Comparison of ENCODE assay signal across 20 mouse cellular contexts in the genomic region with DNA sequence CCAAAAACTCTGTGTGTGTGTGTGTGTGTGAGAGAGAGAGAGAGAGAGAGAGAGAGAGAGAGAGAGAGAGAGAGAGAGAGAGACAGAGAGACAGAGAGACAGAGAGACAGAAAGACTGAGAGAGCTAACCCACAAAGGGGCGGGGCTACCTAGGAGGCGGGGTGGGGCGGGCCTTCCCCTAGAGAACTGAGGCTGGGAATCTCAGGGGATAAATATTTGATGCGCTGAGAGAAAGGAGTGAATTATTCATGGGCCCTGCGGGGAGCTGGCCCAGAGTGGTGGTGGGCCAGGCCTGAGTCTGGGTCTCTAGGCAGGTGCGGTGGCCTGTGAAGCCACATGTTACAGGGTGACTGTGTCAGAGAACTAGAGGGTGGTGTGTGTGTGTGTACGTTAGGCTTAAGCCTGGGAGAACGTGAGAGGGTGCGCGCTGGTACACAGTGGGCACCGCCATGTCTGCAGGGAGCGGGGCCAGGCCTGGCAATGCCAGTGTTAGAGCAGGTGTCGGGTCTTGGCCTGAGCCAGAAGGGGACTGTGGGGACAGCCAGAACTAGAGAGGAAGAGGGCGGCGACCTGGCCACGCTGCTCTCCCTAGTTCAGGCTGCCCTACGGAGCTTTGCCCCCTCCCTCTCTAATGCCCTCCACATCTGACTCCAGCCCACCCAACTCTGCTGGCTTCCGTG. TPM values are rescaled to one million over a fixed set of nuclear protein-coding genes. Genes with fewer than 3 reads are reported as not detected.
DNase-seq lines count a peak whose midpoint lies in the region; ATAC-seq and TF ChIP-seq lines count a peak whose summit lies in the region.
"Had no signal": no experiment of that assay in that cellular context is flagged by ENCODE, and none has a peak within 500 bp of the region (broad histone marks: within the 10 kb centered on the region; RNA-seq: fewer than 3 reads in every experiment).

No protein-coding gene starts in this region.

- ATAC-seq in hindbrain, embryonic 12.5 days (ENCODE audit: low FRiP score): no peak
- ATAC-seq in midbrain, embryonic 13.5 days: peak; percentile 44; the same call in 1 of the 2 replicates
- ATAC-seq: forebrain, embryonic 15.5 days; intestine, embryonic 16.5 days had no signal

- 4% methylated on average over 18 of the region's 18 CpGs for WGBS in hindbrain, embryonic 10.5 days
- WGBS in hindbrain, embryonic 12.5 days: 5% methylated on average over 18 of the region's 18 CpGs
- WGBS in midbrain, embryonic 13.5 days: 4% methylated on average over 18 of the region's 18 CpGs

- peaks cover 100% of the 10 kb centered on the region for H3K27me3 ChIP-seq in hindbrain, embryonic 10.5 days (ENCODE audit: insufficient read depth, poor library complexity, severe bottlenecking)
- peaks cover 100% of the 10 kb centered on the region for H3K27me3 ChIP-seq in hindbrain, embryonic 12.5 days
- peaks cover 100% of the 10 kb centered on the region for H3K27me3 ChIP-seq in midbrain, embryonic 13.5 days

- H3K9me3 ChIP-seq in hindbrain, embryonic 10.5 days: no peaks in the 10 kb centered on the region
- no peaks in the 10 kb centered on the region for H3K9me3 ChIP-seq in hindbrain, embryonic 12.5 days (replicated peaks)
- no peaks in the 10 kb centered on the region for H3K9me3 ChIP-seq in midbrain, embryonic 13.5 days
- H3K9me3 ChIP-seq: forebrain, embryonic 15.5 days; G1E; limb, embryonic 12.5 days had no signal

- TF ChIP-seq CTCF in layer of hippocampus, adult 2 months (conservative IDR thresholded peaks at IDR 0.05): no peak

- no peak overlapping the region for H3K9ac ChIP-seq in hindbrain, embryonic 12.5 days
- no peak overlapping the region for H3K9ac ChIP-seq in midbrain, embryonic 13.5 days (replicated peaks)
- H3K9ac ChIP-seq: forebrain, embryonic 15.5 days; limb, embryonic 12.5 days had no signal

- H3K4me2 ChIP-seq in hindbrain, embryonic 12.5 days (replicated peaks): no peak overlapping the region
- no peak overlapping the region for H3K4me2 ChIP-seq in midbrain, embryonic 13.5 days (replicated peaks)
- H3K4me2 ChIP-seq: forebrain, embryonic 15.5 days; limb, embryonic 12.5 days had no signal

- H3K27ac ChIP-seq in hindbrain, embryonic 10.5 days: peak overlapping the region; percentile 16; the same call in 1 of the 2 replicates
- no peak overlapping the region for H3K27ac ChIP-seq in hindbrain, embryonic 12.5 days
- H3K27ac ChIP-seq in midbrain, embryonic 13.5 days: no peak overlapping the region
- H3K27ac ChIP-seq in layer of hippocampus, adult 2 months: no peak overlapping the region
- H3K27ac ChIP-seq: forebrain, embryonic 15.5 days; limb, embryonic 12.5 days had no signal

- peaks cover 51% of the 10 kb centered on the region for H3K4me1 ChIP-seq in hindbrain, embryonic 10.5 days (replicated peaks)
- peaks cover 30% of the 10 kb centered on the region for H3K4me1 ChIP-seq in hindbrain, embryonic 12.5 days
- H3K4me1 ChIP-seq in midbrain, embryonic 13.5 days (replicated peaks): peaks cover 40% of the 10 kb centered on the region

- H3K36me3 ChIP-seq in hindbrain, embryonic 10.5 days: no peaks in the 10 kb centered on the region
- no peaks in the 10 kb centered on the region for H3K36me3 ChIP-seq in hindbrain, embryonic 12.5 days
- no peaks in the 10 kb centered on the region for H3K36me3 ChIP-seq in midbrain, embryonic 13.5 days
- H3K36me3 ChIP-seq: forebrain, embryonic 15.5 days; G1E; limb, embryonic 12.5 days had no signal

- DNase-seq in hindbrain, embryonic 10.5 days (ENCODE audit: low spot score): peak; percentile 31
- DNase-seq in R1 (ENCODE audit: low read depth, low spot score): peak; percentile 75
- peak; percentile 78 for DNase-seq in cerebellum, postnatal 14 days
- DNase-seq in right cerebral cortex, postnatal 10 days (ENCODE audit: low spot score in 2 of 2): no peak
- no peak for DNase-seq in heart, adult 8-10 months (ENCODE audit: low spot score)
- no peak for DNase-seq in layer of hippocampus, adult 2 months (ENCODE audit: low spot score in 2 of 2)
- DNase-seq: adrenal gland, postnatal 10 days; layer of hippocampus, adult 9-11 months; lung, postnatal 36 days; spleen, adult 18-20 months; thymus, adult 18-20 months had no signal

- 0 out of 2 replicates have a peak overlapping the region, but pooled peaks have one; percentile 21 for H3K4me3 ChIP-seq in hindbrain, embryonic 10.5 days
- no peak overlapping the region for H3K4me3 ChIP-seq in hindbrain, embryonic 12.5 days
- H3K4me3 ChIP-seq in midbrain, embryonic 13.5 days (replicated peaks): no peak overlapping the region
- no peak overlapping the region for H3K4me3 ChIP-seq in layer of hippocampus, adult 2 months
- H3K4me3 ChIP-seq: forebrain, embryonic 15.5 days; limb, embryonic 12.5 days had no signal

RNA-seq across cellular contexts. Expression of gene Ush1g, which starts 2.0 kb away (rescaled TPM):
- polyA plus RNA-seq in hindbrain, embryonic 10.5 days (2016; fragmentation: Nextera tagmentation; extraction: Ambion mirVana): 0.10 TPM in 1 of 2 replicates, not detected in the other
- not detected in 2 replicates for polyA plus RNA-seq in hindbrain, embryonic 12.5 days (2016; fragmentation: Nextera tagmentation; extraction: Ambion mirVana)
- polyA plus RNA-seq in midbrain, embryonic 13.5 days (2015; fragmentation: Nextera tagmentation; extraction: Ambion mirVana): 0.05 TPM in 1 of 2 replicates, not detected in the other
- total RNA-seq in heart, adult 8-10 months (2022): under 1 TPM; 0.09 to 0.28 (median 0.25) TPM
- under 1 TPM; 0.37 to 0.64 TPM for total RNA-seq in layer of hippocampus, adult 2 months (2021)
- polyA plus RNA-seq: G1E; limb, embryonic 12.5 days; neural tube, embryonic 11.5 days had no signal

RNA-seq across cellular contexts. Expression of gene Otop2, which starts 12.9 kb away (rescaled TPM):
- polyA plus RNA-seq in hindbrain, embryonic 10.5 days (2016; fragmentation: Nextera tagmentation; extraction: Ambion mirVana): not detected in 2 replicates
- polyA plus RNA-seq in hindbrain, embryonic 12.5 days (2016; fragmentation: Nextera tagmentation; extraction: Ambion mirVana): not detected in 2 replicates
- not detected in 2 replicates for polyA plus RNA-seq in midbrain, embryonic 13.5 days (2015; fragmentation: Nextera tagmentation; extraction: Ambion mirVana)
- not detected for total RNA-seq in heart, adult 8-10 months (2022)
- under 1 TPM; 0.51 to 0.59 TPM for total RNA-seq in layer of hippocampus, adult 2 months (2021)
- total RNA-seq: adrenal gland, postnatal 10 days; G1E had no signal
- polyA plus RNA-seq: forebrain, embryonic 15.5 days; G1E; heart, embryonic 14.5 days; limb, embryonic 12.5 days; neural tube, embryonic 11.5 days had no signal

RNA-seq across cellular contexts. Expression of gene Otop3, which starts 14.7 kb away (rescaled TPM):
- 0.08 TPM in 1 of 2 replicates, not detected in the other for polyA plus RNA-seq in hindbrain, embryonic 10.5 days (2016; fragmentation: Nextera tagmentation; extraction: Ambion mirVana)
- polyA plus RNA-seq in hindbrain, embryonic 12.5 days (2016; fragmentation: Nextera tagmentation; extraction: Ambion mirVana): 0.13 and 0.17 TPM in 2 replicates
- 0.30 and 0.35 TPM in 2 replicates for polyA plus RNA-seq in midbrain, embryonic 13.5 days (2015; fragmentation: Nextera tagmentation; extraction: Ambion mirVana)
- not detected for total RNA-seq in heart, adult 8-10 months (2022)
- under 1 TPM in 1 of 2 experiments, not detected in 1; 0.20 TPM for total RNA-seq in layer of hippocampus, adult 2 months (2021)
- total RNA-seq: G1E had no signal
- polyA plus RNA-seq: cortical plate, adult 2 months; G1E; heart, embryonic 14.5 days; limb, embryonic 12.5 days had no signal

RNA-seq across cellular contexts. Expression of gene Fads6, which starts 22.4 kb away (rescaled TPM):
- 0.27 and 0.47 TPM in 2 replicates for polyA plus RNA-seq in hindbrain, embryonic 10.5 days (2016; fragmentation: Nextera tagmentation; extraction: Ambion mirVana)
- polyA plus RNA-seq in hindbrain, embryonic 12.5 days (2016; fragmentation: Nextera tagmentation; extraction: Ambion mirVana): 0.13 and 0.25 TPM in 2 replicates
- polyA plus RNA-seq in midbrain, embryonic 13.5 days (2015; fragmentation: Nextera tagmentation; extraction: Ambion mirVana): 0.41 and 0.43 TPM in 2 replicates
- 1 to 10 TPM; 2.0 to 3.5 (median 2.3) TPM for total RNA-seq in heart, adult 8-10 months (2022)
- 10 to 100 TPM; 13.2 to 15.1 TPM for total RNA-seq in layer of hippocampus, adult 2 months (2021)
- polyA plus RNA-seq: G1E had no signal

RNA-seq across cellular contexts. Expression of gene Fdxr, which starts 43.0 kb away (rescaled TPM):
- 17.7 TPM in 2 replicates for polyA plus RNA-seq in hindbrain, embryonic 10.5 days (2016; fragmentation: Nextera tagmentation; extraction: Ambion mirVana)
- polyA plus RNA-seq in hindbrain, embryonic 12.5 days (2016; fragmentation: Nextera tagmentation; extraction: Ambion mirVana): 15.4 and 18.0 TPM in 2 replicates
- 19.3 and 24.1 TPM in 2 replicates for polyA plus RNA-seq in midbrain, embryonic 13.5 days (2015; fragmentation: Nextera tagmentation; extraction: Ambion mirVana)
- 1 to 10 TPM; 9.1 to 10.0 (median 9.6) TPM for total RNA-seq in heart, adult 8-10 months (2022)
- total RNA-seq in layer of hippocampus, adult 2 months (2021): 10 to 100 TPM; 22.4 to 22.5 TPM

Comparison
In these comparisons a context has a peak if more than half of its experiments do, and no peak if none do; other contexts are left out.
1. DNase-seq: peak in hindbrain, embryonic 10.5 days (single experiment), R1 (single experiment) and cerebellum, postnatal 14 days (2 of 2); none in right cerebral cortex, postnatal 10 days (0 of 2), heart, adult 8-10 months (single experiment) and layer of hippocampus, adult 2 months (0 of 2).